Mouse (Mus musculus) midbrain, embryonic 14.5 days (tissue): ENCODE data around the gene Hs3st2. TPM values are rescaled to one million over a fixed set of nuclear protein-coding genes. Genes with fewer than 3 reads are reported as not detected.
"Not testable (repeated sequence)": the region's sequence is repeated elsewhere in the genome, so short reads cannot be mapped to it uniquely, and the experiment has no call there.

Experiments used
- ATAC-seq: fragments of 200-750 bp; cut with Nextera tagmentation; 2 replicates; pipeline ENCODE4 v1.8.0; 2017; ENCODE audit warnings: moderate number of reproducible peaks, moderate library complexity; ENCODE audit not compliant: low FRiP score, low TSS enrichment
- DNase-seq: peaks from one replicate; pipeline ENCODE4 v3.0.0-alpha.2; 2015
- H3K27ac ChIP-seq: fragments of 300-500 bp; sonication (generic); replicated peaks from 2 replicates; pipeline ENCODE4 v1.5.1; 2014; ENCODE audit warnings: mild to moderate bottlenecking, low read depth, low read length, moderate library complexity
- H3K27me3 ChIP-seq: fragments of 300-500 bp; sonication (generic); 2 replicates; pipeline ENCODE4 v1.6.1; 2014; ENCODE audit warnings: low read length, control low read depth, mixed read lengths; ENCODE audit not compliant: control insufficient read depth, insufficient read depth
- H3K36me3 ChIP-seq: fragments of 300-500 bp; sonication (generic); 2 replicates; pipeline ENCODE4 v1.6.1; 2014; ENCODE audit warnings: low read length, control low read depth; ENCODE audit not compliant: control insufficient read depth, insufficient read depth
- H3K4me1 ChIP-seq: fragments of 300-500 bp; sonication (generic); 2 replicates; pipeline ENCODE4 v1.6.1; 2014; ENCODE audit warnings: mild to moderate bottlenecking, antibody characterized with exemption, low read length, control low read depth; ENCODE audit not compliant: control insufficient read depth, insufficient read depth
- H3K4me2 ChIP-seq: fragments of 300-500 bp; sonication (generic); 2 replicates; pipeline ENCODE4 v1.6.1; 2014; ENCODE audit warnings: mild to moderate bottlenecking, low read length, moderate library complexity
- H3K4me3 ChIP-seq: fragments of 300-500 bp; sonication (generic); replicated peaks from 2 replicates; pipeline ENCODE4 v1.5.1; 2014; ENCODE audit warnings: low read depth, low read length
- H3K9ac ChIP-seq: fragments of 300-500 bp; sonication (generic); replicated peaks from 2 replicates; pipeline ENCODE4 v1.6.1; 2014; ENCODE audit warnings: mild to moderate bottlenecking, low read length, moderate library complexity
- H3K9me3 ChIP-seq: fragments of 300-500 bp; sonication (generic); 2 replicates; pipeline ENCODE4 v1.6.1; 2016; ENCODE audit warnings: low read length, control low read depth, mixed read lengths; ENCODE audit not compliant: control insufficient read depth
- whole genome bisulfite sequencing: fragments of 180-500 bp; shearing (Covaris S2); extraction: QIAGEN DNeasy Blood & Tissue Kit; methylation state at CpG from one replicate; pipeline ENCODE4 v1.1.7; 2014; 5-methylcytosine and 5-hydroxymethylcytosine counted together
- polyA plus RNA-seq: library from polyadenylated mRNA; unstranded; fragments of >200 nt; fragmentation: Nextera tagmentation; extraction: Ambion mirVana; gene quantifications from 2 replicates; pipeline ENCODE4 v1.2.1, GENCODE M21; 2014

The Hs3st2 gene
- 10.2 and 13.9 TPM in 2 replicates for polyA plus RNA-seq

- DNase-seq = peak; percentile 78
- ATAC-seq = peak; percentile 43
- Histone ChIP-seq H3K27ac (no peak within 1 kb of the TSS), H3K36me3 (no peaks in the 10 kb centered on the region), H3K4me1 (peaks cover 2% of the 10 kb centered on the region; the same call in 1 of the 2 replicates), H3K9me3 (no peaks in the 10 kb centered on the region), H3K27me3 (peaks cover 38% of the 10 kb centered on the region), H3K4me2 (peak within 1 kb of the TSS; percentile 81), H3K9ac (peak within 1 kb of the TSS; percentile 54), H3K4me3 (peak within 1 kb of the TSS; percentile 49)
- WGBS = 1% methylated on average over 22 of the region's 22 CpGs
These were observed at the start of gene Hs3st2 for GRCm38 (mm10) chr7:121391225-121391983. Hs3st2 (plus strand) TSS chr7:121391859.

- no peaks in the 10 kb centered on the region for H3K27me3 ChIP-seq
- no peaks in the 10 kb centered on the region for H3K36me3 ChIP-seq
- 93% methylated on average over 3 of the region's 3 CpGs for WGBS
- no peak overlapping the region for H3K9ac ChIP-seq
- ATAC-seq (no peak), DNase-seq (no peak)
- H3K4me1 ChIP-seq = no peaks in the 10 kb centered on the region
- H3K27ac ChIP-seq = no peak overlapping the region
- H3K4me2 ChIP-seq = no peak overlapping the region
- H3K9me3 ChIP-seq = no peaks in the 10 kb centered on the region
- no peak overlapping the region for H3K4me3 ChIP-seq
These were observed 43.2 kb upstream of the Hs3st2 start for GRCm38 (mm10) chr7:121348284-121348963.

GRCm38 (mm10) chr7:121351688-121352087 lies 40.0 kb upstream of the Hs3st2 start:
- H3K9ac ChIP-seq = no peak overlapping the region
- no peaks in the 10 kb centered on the region for H3K36me3 ChIP-seq
- no peaks in the 10 kb centered on the region for H3K4me1 ChIP-seq
- 85% methylated on average over 2 of the region's 2 CpGs for whole genome bisulfite sequencing
- ATAC-seq = no peak
- no peaks in the 10 kb centered on the region for H3K27me3 ChIP-seq
- no peak overlapping the region for H3K4me2 ChIP-seq
- no peaks in the 10 kb centered on the region for H3K9me3 ChIP-seq
- no peak overlapping the region for H3K27ac ChIP-seq
- H3K4me3 ChIP-seq = no peak overlapping the region
- DNase-seq = no peak

- H3K27me3 ChIP-seq, DNase-seq, H3K9ac ChIP-seq, ATAC-seq, H3K27ac ChIP-seq, H3K9me3 ChIP-seq, H3K4me3 ChIP-seq, H3K4me1 ChIP-seq, H3K36me3 ChIP-seq, H3K4me2 ChIP-seq: not testable (repeated sequence)
- 94% methylated on average over 6 of the region's 6 CpGs for WGBS
These were observed 30.2 kb upstream of the Hs3st2 start for GRCm38 (mm10) chr7:121361448-121361847.

GRCm38 (mm10) chr7:121365584-121365983 lies 26.1 kb upstream of the Hs3st2 start:
- no peak overlapping the region for H3K4me3 ChIP-seq
- no peaks in the 10 kb centered on the region for H3K27me3 ChIP-seq
- no peak overlapping the region for H3K9ac ChIP-seq
- no peaks in the 10 kb centered on the region for H3K9me3 ChIP-seq
- H3K27ac ChIP-seq = no peak overlapping the region
- no peak for ATAC-seq
- H3K4me1 ChIP-seq = no peaks in the 10 kb centered on the region
- DNase-seq = no peak
- H3K36me3 ChIP-seq = no peaks in the 10 kb centered on the region
- WGBS = 92% methylated on average over 7 of the region's 7 CpGs
- no peak overlapping the region for H3K4me2 ChIP-seq

- ATAC-seq (no peak), DNase-seq (no peak)
- Histone ChIP-seq H3K4me3 (no peak overlapping the region), H3K27me3 (no peaks in the 10 kb centered on the region), H3K9me3 (no peaks in the 10 kb centered on the region), H3K4me1 (no peaks in the 10 kb centered on the region), H3K36me3 (no peaks in the 10 kb centered on the region), H3K27ac (no peak overlapping the region), H3K4me2 (no peak overlapping the region), H3K9ac (no peak overlapping the region)
- WGBS = 94% methylated on average over 6 of the region's 6 CpGs
These were observed 24.5 kb upstream of the Hs3st2 start for GRCm38 (mm10) chr7:121367185-121367584.

GRCm38 (mm10) chr7:121371990-121372389 lies 19.7 kb upstream of the Hs3st2 start:
- WGBS = 88% methylated on average over 7 of the region's 7 CpGs
- Histone ChIP-seq H3K4me3 (no peak overlapping the region), H3K9ac (no peak overlapping the region), H3K4me2 (no peak overlapping the region), H3K27me3 (no peaks in the 10 kb centered on the region), H3K9me3 (no peaks in the 10 kb centered on the region), H3K27ac (no peak overlapping the region), H3K36me3 (no peaks in the 10 kb centered on the region), H3K4me1 (no peaks in the 10 kb centered on the region)
- no peak for ATAC-seq
- no peak for DNase-seq

- H3K27me3 ChIP-seq = no peaks in the 10 kb centered on the region
- H3K9me3 ChIP-seq = no peaks in the 10 kb centered on the region
- 86% methylated on average over 6 of the region's 6 CpGs for WGBS
- no peaks in the 10 kb centered on the region for H3K36me3 ChIP-seq
- no peak overlapping the region for H3K9ac ChIP-seq
- no peak overlapping the region for H3K27ac ChIP-seq
- no peak for DNase-seq
- H3K4me2 ChIP-seq = no peak overlapping the region
- no peak for ATAC-seq
- H3K4me3 ChIP-seq = no peak overlapping the region
- H3K4me1 ChIP-seq = no peaks in the 10 kb centered on the region
These were observed 16.2 kb upstream of the Hs3st2 start for GRCm38 (mm10) chr7:121375456-121375855.

- Histone ChIP-seq H3K9me3 (no peaks in the 10 kb centered on the region), H3K36me3 (no peaks in the 10 kb centered on the region), H3K4me2 (no peak overlapping the region), H3K9ac (no peak overlapping the region), H3K4me3 (no peak overlapping the region), H3K4me1 (no peaks in the 10 kb centered on the region), H3K27me3 (no peaks in the 10 kb centered on the region), H3K27ac (no peak overlapping the region)
- DNase-seq (no peak), ATAC-seq (no peak)
- WGBS = 75% methylated on average over 4 of the region's 4 CpGs
These were observed 12.7 kb upstream of the Hs3st2 start for GRCm38 (mm10) chr7:121378942-121379341.
